Mouse (Mus musculus) embryonic facial prominence, embryonic 13.5 days (tissue): ENCODE measurements around the gene Pi16. TPM values are rescaled to one million over a fixed set of nuclear protein-coding genes. Genes with fewer than 3 reads are reported as not detected.
A peak's percentile ranks its signal among the peaks of the same experiment; 100 is the strongest.

ENCODE experiments used
- ATAC-seq: fragments of 200-750 bp; cut with Nextera tagmentation; 2 replicates; pipeline ENCODE4 v1.8.0; 2017; ENCODE audit warnings: low read depth; ENCODE audit not compliant: insufficient number of reproducible peaks, insufficient read depth, low FRiP score, low TSS enrichment
- H3K27ac ChIP-seq: fragments of 300-500 bp; sonication (generic); 2 replicates; pipeline ENCODE4 v1.5.1; 2015; ENCODE audit warnings: moderate library complexity, mild to moderate bottlenecking, inconsistent platforms
- H3K27me3 ChIP-seq: fragments of 300-500 bp; sonication (generic); 2 replicates; pipeline ENCODE4 v1.6.1; 2015; ENCODE audit warnings: mild to moderate bottlenecking, inconsistent platforms
- H3K36me3 ChIP-seq: fragments of 300-500 bp; sonication (generic); 2 replicates; pipeline ENCODE4 v1.6.1; 2015; ENCODE audit warnings: mild to moderate bottlenecking, inconsistent platforms
- H3K4me1 ChIP-seq: fragments of 300-500 bp; sonication (generic); 2 replicates; pipeline ENCODE4 v1.6.1; 2015; ENCODE audit warnings: inconsistent platforms
- H3K4me2 ChIP-seq: fragments of 300-500 bp; sonication (generic); 2 replicates; pipeline ENCODE4 v1.6.1; 2015; ENCODE audit warnings: moderate library complexity, mild to moderate bottlenecking, inconsistent platforms
- H3K4me3 ChIP-seq: fragments of 300-500 bp; sonication (generic); 2 replicates; pipeline ENCODE4 v1.5.1; 2015; ENCODE audit warnings: mild to moderate bottlenecking, inconsistent platforms
- H3K9ac ChIP-seq: fragments of 300-500 bp; sonication (generic); 2 replicates; pipeline ENCODE4 v1.6.1; 2015; ENCODE audit warnings: mild to moderate bottlenecking, inconsistent platforms
- H3K9me3 ChIP-seq: fragments of 300-500 bp; sonication (generic); 2 replicates; pipeline ENCODE4 v1.6.1; 2016; ENCODE audit warnings: inconsistent platforms
- WGBS: fragments of 180-500 bp; shearing (Covaris S2); methylation state at CpG from one replicate; pipeline ENCODE4 v1.1.7; 2015; ENCODE audit warnings: mixed read lengths; 5-methylcytosine and 5-hydroxymethylcytosine counted together
- polyA plus RNA-seq: library from polyadenylated mRNA; unstranded; fragments of >200 nt; fragmentation: Nextera tagmentation; extraction: Ambion mirVana; gene quantifications from 2 replicates; pipeline ENCODE4 v1.2.1, GENCODE M21; 2015

Gene Pi16
- polyA plus RNA-seq, 1 experiment from 2014 or later = 0.27 TPM

- no peak for ATAC-seq
- no peak overlapping the region for H3K27ac ChIP-seq
- no peaks in the 10 kb centered on the region for H3K9me3 ChIP-seq
- peaks cover 18% of the 10 kb centered on the region for H3K4me1 ChIP-seq
- H3K4me2 ChIP-seq = no peak overlapping the region
- peaks cover 53% of the 10 kb centered on the region for H3K27me3 ChIP-seq
- no peak overlapping the region for H3K4me3 ChIP-seq
- 84% methylated on average over 7 of the region's 7 CpGs for WGBS
- no peaks in the 10 kb centered on the region for H3K36me3 ChIP-seq
- H3K9ac ChIP-seq = no peak overlapping the region
These were observed 2.0 kb downstream of the Pi16 start for GRCm38 (mm10) chr17:29319476-29319875.

- Histone ChIP-seq H3K36me3 (no peaks in the 10 kb centered on the region), H3K4me2 (no peak overlapping the region), H3K9me3 (no peaks in the 10 kb centered on the region), H3K4me1 (peaks cover 18% of the 10 kb centered on the region), H3K9ac (no peak overlapping the region), H3K27me3 (peaks cover 53% of the 10 kb centered on the region), H3K4me3 (no peak overlapping the region), H3K27ac (no peak overlapping the region)
- 62% methylated on average over 8 of the region's 8 CpGs for WGBS
- no peak for ATAC-seq
These were observed 2.6 kb downstream of the Pi16 start for GRCm38 (mm10) chr17:29319881-29320639.

GRCm38 (mm10) chr17:29321765-29322602 lies 4.5 kb downstream of the Pi16 start:
- Histone ChIP-seq H3K9ac (peak overlapping the region; percentile 52; the same call in 1 of the 2 replicates), H3K36me3 (no peaks in the 10 kb centered on the region), H3K27ac (no peak overlapping the region), H3K9me3 (no peaks in the 10 kb centered on the region), H3K4me2 (peak overlapping the region; percentile 46), H3K4me3 (peak overlapping the region; percentile 23), H3K4me1 (peaks cover 32% of the 10 kb centered on the region), H3K27me3 (peaks cover 69% of the 10 kb centered on the region)
- no peak for ATAC-seq
- WGBS = 12% methylated on average over 41 of the region's 41 CpGs

- Histone ChIP-seq H3K4me3 (peak overlapping the region; percentile 23), H3K4me2 (peak overlapping the region; percentile 46), H3K9ac (peak overlapping the region; percentile 46; the same call in 1 of the 2 replicates), H3K36me3 (no peaks in the 10 kb centered on the region), H3K9me3 (no peaks in the 10 kb centered on the region), H3K27me3 (peaks cover 74% of the 10 kb centered on the region), H3K4me1 (peaks cover 37% of the 10 kb centered on the region), H3K27ac (no peak overlapping the region)
- ATAC-seq = no peak
- WGBS = 12% methylated on average over 18 of the region's 18 CpGs
These were observed 5.1 kb downstream of the Pi16 start for GRCm38 (mm10) chr17:29322603-29322962.

GRCm38 (mm10) chr17:29323625-29324024 lies 6.1 kb downstream of the Pi16 start:
- Histone ChIP-seq H3K4me1 (peaks cover 37% of the 10 kb centered on the region), H3K4me3 (no peak overlapping the region), H3K9ac (no peak overlapping the region), H3K4me2 (no peak overlapping the region), H3K36me3 (no peaks in the 10 kb centered on the region), H3K9me3 (no peaks in the 10 kb centered on the region), H3K27me3 (peaks cover 83% of the 10 kb centered on the region), H3K27ac (no peak overlapping the region)
- WGBS = 88% methylated on average over 3 of the region's 3 CpGs
- ATAC-seq = no peak

- Histone ChIP-seq H3K4me1 (peaks cover 37% of the 10 kb centered on the region), H3K9ac (peak overlapping the region; percentile 60; the same call in 1 of the 2 replicates), H3K4me2 (peak overlapping the region; percentile 66), H3K27me3 (peaks cover 62% of the 10 kb centered on the region), H3K27ac (no peak overlapping the region), H3K36me3 (peaks cover 3% of the 10 kb centered on the region; the same call in 1 of the 2 replicates), H3K9me3 (no peaks in the 10 kb centered on the region), H3K4me3 (peak overlapping the region; percentile 40; the same call in 1 of the 2 replicates)
- no peak for ATAC-seq
- WGBS = 54% methylated on average over 13 of the region's 13 CpGs
These were observed 8.4 kb downstream of the Pi16 start for GRCm38 (mm10) chr17:29325831-29326230.

- Histone ChIP-seq H3K27ac (no peak overlapping the region), H3K36me3 (peaks cover 11% of the 10 kb centered on the region), H3K27me3 (peaks cover 52% of the 10 kb centered on the region), H3K4me1 (peaks cover 29% of the 10 kb centered on the region), H3K9me3 (no peaks in the 10 kb centered on the region), H3K9ac (peak overlapping the region; percentile 60), H3K4me3 (peak overlapping the region; percentile 40), H3K4me2 (peak overlapping the region; percentile 66)
- peak; percentile 4; the same call in 1 of the 2 replicates for ATAC-seq
- WGBS = 12% methylated on average over 52 of the region's 52 CpGs
These were observed 9.3 kb downstream of the Pi16 start for GRCm38 (mm10) chr17:29326531-29327529.

- Histone ChIP-seq H3K9ac (no peak overlapping the region), H3K27me3 (peaks cover 44% of the 10 kb centered on the region), H3K9me3 (no peaks in the 10 kb centered on the region), H3K27ac (no peak overlapping the region), H3K4me1 (peaks cover 20% of the 10 kb centered on the region), H3K36me3 (peaks cover 20% of the 10 kb centered on the region), H3K4me2 (no peak overlapping the region), H3K4me3 (no peak overlapping the region)
- ATAC-seq = no peak
- WGBS = 76% methylated on average over 9 of the region's 9 CpGs
These were observed 10.2 kb downstream of the Pi16 start for GRCm38 (mm10) chr17:29327691-29328090.

GRCm38 (mm10) chr17:29330221-29330620 lies 12.7 kb downstream of the Pi16 start:
- 74% methylated on average over 3 of the region's 3 CpGs for WGBS
- Histone ChIP-seq H3K36me3 (peaks cover 41% of the 10 kb centered on the region), H3K4me2 (no peak overlapping the region), H3K9ac (no peak overlapping the region), H3K4me3 (no peak overlapping the region), H3K4me1 (peaks cover 18% of the 10 kb centered on the region), H3K27ac (0 out of 2 replicates have a peak overlapping the region, but pooled peaks have one; percentile 22), H3K27me3 (peaks cover 30% of the 10 kb centered on the region), H3K9me3 (no peaks in the 10 kb centered on the region)
- ATAC-seq = no peak

- WGBS = 35% methylated on average over 5 of the region's 5 CpGs
- Histone ChIP-seq H3K4me3 (no peak overlapping the region), H3K27me3 (peaks cover 26% of the 10 kb centered on the region), H3K4me2 (no peak overlapping the region), H3K4me1 (peaks cover 16% of the 10 kb centered on the region), H3K27ac (0 out of 2 replicates have a peak overlapping the region, but pooled peaks have one; percentile 22), H3K36me3 (peaks cover 47% of the 10 kb centered on the region), H3K9me3 (no peaks in the 10 kb centered on the region), H3K9ac (no peak overlapping the region)
- no peak for ATAC-seq
These were observed 13.4 kb downstream of the Pi16 start for GRCm38 (mm10) chr17:29330671-29331410.
